Mouse (Mus musculus) heart, adult 2 months (tissue): ENCODE data around the gene Nup98. TPM values are rescaled to one million over a fixed set of nuclear protein-coding genes. Genes with fewer than 3 reads are reported as not detected.

Source experiments
- DNase-seq, 2 experiments: peaks; one replicate each; pipeline ENCODE4 v3.0.0; 2021
- H3K27ac ChIP-seq: fragments of 200-600 bp; 2 replicates; pipeline ENCODE4 v1.8.1; 2022
- H3K27me3 ChIP-seq: fragments of 200-500 bp; 2 replicates; pipeline ENCODE4 v1.6.1; 2012; ENCODE audit warnings: mild to moderate bottlenecking, low read length, inconsistent platforms, mixed read lengths; ENCODE audit not compliant: control insufficient read depth, insufficient read depth
- H3K36me3 ChIP-seq: fragments of 200-500 bp; 2 replicates; pipeline ENCODE4 v1.6.1; 2012; ENCODE audit warnings: low read length, inconsistent platforms; ENCODE audit not compliant: control insufficient read depth, insufficient read depth
- H3K4me1 ChIP-seq: fragments of 200-500 bp; 2 replicates; pipeline ENCODE4 v1.6.1; 2011; ENCODE audit warnings: low read length; ENCODE audit not compliant: control insufficient read depth, insufficient read depth
- H3K4me3 ChIP-seq: fragments of 200-600 bp; 2 replicates; pipeline ENCODE4 v1.8.1; 2022
- H3K79me2 ChIP-seq: fragments of 200-500 bp; replicated peaks from 2 replicates; pipeline ENCODE4 v1.6.1; 2012; ENCODE audit warnings: mild to moderate bottlenecking, inconsistent platforms, low read length, moderate library complexity, mixed read lengths; ENCODE audit not compliant: control insufficient read depth, insufficient read depth
- H3K9ac ChIP-seq: fragments of 200-500 bp; 2 replicates; pipeline ENCODE4 v1.6.1; 2012; ENCODE audit warnings: low read depth, mild to moderate bottlenecking, control low read depth, inconsistent platforms, low read length, mixed read lengths
- CTCF ChIP-seq: fragments of 200-600 bp; IDR thresholded peaks from 2 replicates; pipeline ENCODE4 v1.8.1; 2022; ENCODE audit warnings: antibody characterized with exemption, mild to moderate bottlenecking, moderate library complexity
- EP300 ChIP-seq: fragments of 200-500 bp; IDR thresholded peaks from 2 replicates; pipeline ENCODE4 v1.6.1; 2011; ENCODE audit warnings: low read depth, low read length, control low read depth; ENCODE audit not compliant: insufficient read depth
- POLR2A ChIP-seq: fragments of 200-500 bp; IDR thresholded peaks from 2 replicates; pipeline ENCODE4 v1.6.1; 2011; ENCODE audit warnings: mild to moderate bottlenecking, low read depth, low read length, control low read depth; ENCODE audit not compliant: insufficient read depth
- WGBS: fragments of 180-500 bp; shearing (Covaris S2); methylation state at CpG from one replicate; pipeline ENCODE4 v1.1.7; 2018; 5-methylcytosine and 5-hydroxymethylcytosine counted together
- intact Hi-C: fragments of 180-260 bp; cut with DNase I; formaldehyde crosslinking; loops from one replicate; pipeline ENCODE4 v1.15.1; 2025
- polyA plus RNA-seq: library from polyadenylated mRNA; depleted of rRNA; stranded (reverse); fragments of >200 nt; gene quantifications from 2 replicates; pipeline ENCODE4 v1.2.3, GENCODE M21; 2012
- total RNA-seq, 2 experiments: library from RNA; stranded (reverse); gene quantifications; 2 replicates each; pipeline ENCODE4 v1.2.3; 2021

The Nup98 gene
- total and polyA plus RNA-seq, 3 experiments = 9.9 to 32.9 (median 31.9) TPM

GRCm38 (mm10) chr7:102102696-102103095 is 107.3 kb downstream of the Nup98 start:
- Histone ChIP-seq H3K36me3 (peaks cover under 1% of the 10 kb centered on the region; the same call in 1 of the 2 replicates), H3K27ac (peak overlapping the region; percentile 95), H3K9ac (peak overlapping the region; percentile 36), H3K4me3 (peak overlapping the region; percentile 52), H3K27me3 (no peaks in the 10 kb centered on the region), H3K4me1 (peaks cover 7% of the 10 kb centered on the region), H3K79me2 (no peaks in the 10 kb centered on the region; the same call in 1 of the 2 replicates)
- 37% methylated on average over 6 of the region's 6 CpGs for WGBS
- intact Hi-C loops = no loop called here
- TF ChIP-seq CTCF = no peak
- TF ChIP-seq POLR2A = no peak
- no peak for TF ChIP-seq EP300
- no peak for DNase-seq

- WGBS = 42% methylated on average over 8 of the region's 8 CpGs
- intact Hi-C loops = no loop called here
- H3K36me3 ChIP-seq = no peaks in the 10 kb centered on the region
Measured at GRCm38 (mm10) chr7:102102241-102102640, 107.7 kb downstream of the Nup98 start.

GRCm38 (mm10) chr7:102101487-102101886 is 108.5 kb downstream of the Nup98 start, which contains the start of gene Art1:
Gene Art1, plus strand, starts transcription at chr7:102101743.
- H3K4me3 ChIP-seq = peak within 1 kb of the TSS; percentile 52
- intact Hi-C loops = no loop called here
- DNase-seq = peak; percentile 56 to 58
- 55% methylated on average over 5 of the region's 5 CpGs for WGBS
- H3K4me1 ChIP-seq = peaks cover 7% of the 10 kb centered on the region
- H3K79me2 ChIP-seq = no peaks in the 10 kb centered on the region; the same call in 1 of the 2 replicates
- TF ChIP-seq EP300 = peak; percentile 62
- TF ChIP-seq POLR2A = peak; percentile 98
- TF ChIP-seq CTCF = no peak
- no peaks in the 10 kb centered on the region for H3K36me3 ChIP-seq
- H3K27me3 ChIP-seq = no peaks in the 10 kb centered on the region
- H3K27ac ChIP-seq = peak within 1 kb of the TSS; percentile 95
- peak within 1 kb of the TSS; percentile 67 for H3K9ac ChIP-seq

More at GRCm38 (mm10) chr7:102102241-102102640, 107.7 kb downstream of the Nup98 start:
- H3K4me1 ChIP-seq = peaks cover 7% of the 10 kb centered on the region
- H3K27ac ChIP-seq = peak overlapping the region; percentile 95
- no peak for TF ChIP-seq EP300
- TF ChIP-seq POLR2A = peak; percentile 29; the same call in 1 of the 2 replicates
- TF ChIP-seq CTCF = peak; percentile 44
- H3K4me3 ChIP-seq = peak overlapping the region; percentile 52
- H3K9ac ChIP-seq = peak overlapping the region; percentile 36
- DNase-seq = no peak
- no peaks in the 10 kb centered on the region for H3K27me3 ChIP-seq
- no peaks in the 10 kb centered on the region; the same call in 1 of the 2 replicates for H3K79me2 ChIP-seq

GRCm38 (mm10) chr7:102100868-102101267 is 109.1 kb downstream of the Nup98 start:
- Histone ChIP-seq H3K79me2 (no peaks in the 10 kb centered on the region; the same call in 1 of the 2 replicates), H3K9ac (no peak overlapping the region), H3K27ac (peak overlapping the region; percentile 95), H3K27me3 (no peaks in the 10 kb centered on the region), H3K36me3 (no peaks in the 10 kb centered on the region), H3K4me3 (no peak overlapping the region; the same call in 1 of the 2 replicates), H3K4me1 (peaks cover 7% of the 10 kb centered on the region)
- no peak for TF ChIP-seq EP300
- no peak for TF ChIP-seq POLR2A
- no peak for TF ChIP-seq CTCF
- no peak for DNase-seq
- WGBS = 56% methylated on average over 5 of the region's 5 CpGs
- intact Hi-C loops = no loop called here

GRCm38 (mm10) chr7:102099760-102100661 is 110.0 kb downstream of the Nup98 start:
- DNase-seq = peak; percentile 43 to 56
- Histone ChIP-seq H3K4me1 (peaks cover 7% of the 10 kb centered on the region), H3K79me2 (no peaks in the 10 kb centered on the region), H3K27ac (peak overlapping the region; percentile 95), H3K4me3 (peak overlapping the region; percentile 35), H3K36me3 (no peaks in the 10 kb centered on the region), H3K9ac (peak overlapping the region; percentile 26; the same call in 1 of the 2 replicates), H3K27me3 (no peaks in the 10 kb centered on the region)
- intact Hi-C loops = no loop called here
- TF ChIP-seq CTCF = no peak
- peak; percentile 66; the same call in 1 of the 2 replicates for TF ChIP-seq EP300
- peak; percentile 55 for TF ChIP-seq POLR2A
- WGBS = 10% methylated on average over 30 of the region's 30 CpGs

GRCm38 (mm10) chr7:102087336-102087735 is 122.6 kb downstream of the Nup98 start:
- Histone ChIP-seq H3K27me3 (no peaks in the 10 kb centered on the region), H3K27ac (no peak overlapping the region), H3K9ac (no peak overlapping the region), H3K36me3 (no peaks in the 10 kb centered on the region), H3K79me2 (no peaks in the 10 kb centered on the region), H3K4me3 (no peak overlapping the region), H3K4me1 (no peaks in the 10 kb centered on the region)
- intact Hi-C loops = no loop called here
- no peak for DNase-seq
- TF ChIP-seq CTCF = no peak
- TF ChIP-seq EP300 = no peak
- TF ChIP-seq POLR2A = no peak
- WGBS = 70% methylated on average over 4 of the region's 4 CpGs
